Mouse (Mus musculus): Measurements from ENCODE around the gene Neo1. TPM values are rescaled to one million over a fixed set of nuclear protein-coding genes. Genes with fewer than 3 reads are reported as not detected.
A peak's percentile ranks its signal among the peaks of the same experiment; 100 is the strongest.

Gene Neo1
- 39.4 and 44.3 TPM in 2 replicates for polyA plus RNA-seq (2015; fragmentation: Nextera tagmentation; extraction: Ambion mirVana)

DNA sequence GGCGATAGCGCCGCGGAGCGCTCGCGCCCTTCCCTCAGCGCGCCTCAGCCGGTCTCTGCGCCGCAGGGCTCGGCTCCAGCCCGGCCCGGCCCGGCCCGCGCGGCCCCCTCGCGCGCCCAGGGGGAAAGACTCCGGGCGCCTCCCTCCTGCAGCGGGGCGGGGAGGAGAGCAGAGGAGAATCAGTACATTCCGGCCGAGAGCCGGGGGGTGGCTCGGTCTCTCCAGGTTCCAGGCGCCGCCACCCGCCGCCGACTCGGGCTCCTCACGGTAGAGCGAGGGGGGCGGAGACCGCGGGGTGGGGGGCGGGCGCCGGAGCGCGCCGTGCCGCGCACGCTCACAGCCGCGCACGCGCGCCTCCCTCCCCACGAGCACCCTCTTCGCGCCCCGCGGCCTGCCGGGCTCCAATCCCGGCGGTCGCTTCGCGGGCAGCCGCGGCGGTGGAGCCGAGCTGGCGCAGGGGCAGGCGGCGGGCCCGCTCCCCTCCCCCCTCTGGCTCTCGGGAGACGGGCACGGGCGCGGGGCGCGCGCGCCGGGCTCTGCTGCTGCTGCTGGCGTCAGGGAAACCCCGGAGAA, at the start of gene Neo1:
TSS of gene Neo1 (minus strand) at position 283 of the 573 bp plus-strand sequence.
- no peaks in the 10 kb centered on the region for H3K36me3 ChIP-seq
- peak; percentile 95 for ATAC-seq (ENCODE audit: low read depth)
- peak within 1 kb of the TSS; percentile 98 for H3K27ac ChIP-seq (replicated peaks)
- no peaks in the 10 kb centered on the region for H3K27me3 ChIP-seq
- peak within 1 kb of the TSS; percentile 76 for H3K4me2 ChIP-seq
- WGBS = under 1% methylated on average over 71 of the region's 86 CpGs
- peak within 1 kb of the TSS; percentile 91 for H3K4me3 ChIP-seq
- H3K9me3 ChIP-seq = no peaks in the 10 kb centered on the region
- peaks cover 38% of the 10 kb centered on the region for H3K4me1 ChIP-seq (replicated peaks)
- peak within 1 kb of the TSS; percentile 90 for H3K9ac ChIP-seq

DNA sequence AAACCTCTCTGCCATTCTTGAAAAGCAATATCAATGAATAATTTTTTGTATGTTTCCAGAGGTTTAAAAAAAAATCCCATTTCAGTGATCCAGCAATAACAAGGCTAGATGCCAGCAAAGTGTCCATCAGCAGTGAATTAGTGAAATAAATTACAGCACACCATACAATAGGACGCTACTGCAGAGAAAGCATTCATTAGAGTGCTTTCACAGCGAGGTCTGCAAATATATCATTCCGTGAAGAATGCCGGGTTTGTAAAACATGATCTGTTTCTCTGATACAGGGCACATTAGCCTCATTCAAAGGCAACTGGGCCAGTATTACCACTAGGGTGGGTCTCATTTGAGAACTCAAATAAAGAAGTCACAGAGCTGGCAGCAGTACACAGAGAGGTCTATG, 39.4 kb upstream of the Neo1 start:
- Histone ChIP-seq H3K27ac (replicated peaks) (no peak overlapping the region), H3K4me1 (replicated peaks) (peaks cover 33% of the 10 kb centered on the region), H3K27me3 (peaks cover 3% of the 10 kb centered on the region), H3K36me3 (no peaks in the 10 kb centered on the region), H3K4me2 (no peak overlapping the region), H3K9me3 (no peaks in the 10 kb centered on the region), H3K4me3 (no peak overlapping the region), H3K9ac (no peak overlapping the region)
- ATAC-seq (ENCODE audit: low read depth) = no peak
- 12% methylated on average over 4 of the region's 4 CpGs for WGBS

DNA sequence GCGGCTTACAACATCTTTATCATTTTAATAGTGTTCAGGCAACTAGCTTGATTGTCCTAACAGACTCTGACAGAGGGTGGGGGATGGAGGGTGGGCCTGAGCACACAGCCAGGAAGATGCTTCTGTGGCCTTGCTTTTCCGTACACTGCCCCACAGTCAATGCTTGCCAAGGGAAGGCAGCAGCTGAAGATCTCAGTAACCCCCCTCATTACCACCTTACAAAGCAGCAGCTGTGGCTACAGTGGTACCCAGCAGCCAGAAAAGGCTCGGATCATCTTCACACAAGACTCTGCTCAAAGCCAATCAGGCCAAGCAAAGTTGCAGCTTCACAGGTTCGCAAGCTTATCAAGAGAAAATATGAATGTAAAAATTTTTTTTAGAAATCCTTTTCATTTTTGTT, 37.6 kb upstream of the Neo1 start:
- no peak overlapping the region for H3K4me2 ChIP-seq
- ATAC-seq (ENCODE audit: low read depth) = no peak
- peaks cover 21% of the 10 kb centered on the region for H3K27me3 ChIP-seq
- no peaks in the 10 kb centered on the region for H3K9me3 ChIP-seq
- no peak overlapping the region for H3K4me3 ChIP-seq
- H3K36me3 ChIP-seq = no peaks in the 10 kb centered on the region
- no peak overlapping the region for H3K9ac ChIP-seq
- peaks cover 33% of the 10 kb centered on the region for H3K4me1 ChIP-seq (replicated peaks)
- WGBS = 67% methylated on average over 4 of the region's 4 CpGs
- no peak overlapping the region for H3K27ac ChIP-seq (replicated peaks)

DNA sequence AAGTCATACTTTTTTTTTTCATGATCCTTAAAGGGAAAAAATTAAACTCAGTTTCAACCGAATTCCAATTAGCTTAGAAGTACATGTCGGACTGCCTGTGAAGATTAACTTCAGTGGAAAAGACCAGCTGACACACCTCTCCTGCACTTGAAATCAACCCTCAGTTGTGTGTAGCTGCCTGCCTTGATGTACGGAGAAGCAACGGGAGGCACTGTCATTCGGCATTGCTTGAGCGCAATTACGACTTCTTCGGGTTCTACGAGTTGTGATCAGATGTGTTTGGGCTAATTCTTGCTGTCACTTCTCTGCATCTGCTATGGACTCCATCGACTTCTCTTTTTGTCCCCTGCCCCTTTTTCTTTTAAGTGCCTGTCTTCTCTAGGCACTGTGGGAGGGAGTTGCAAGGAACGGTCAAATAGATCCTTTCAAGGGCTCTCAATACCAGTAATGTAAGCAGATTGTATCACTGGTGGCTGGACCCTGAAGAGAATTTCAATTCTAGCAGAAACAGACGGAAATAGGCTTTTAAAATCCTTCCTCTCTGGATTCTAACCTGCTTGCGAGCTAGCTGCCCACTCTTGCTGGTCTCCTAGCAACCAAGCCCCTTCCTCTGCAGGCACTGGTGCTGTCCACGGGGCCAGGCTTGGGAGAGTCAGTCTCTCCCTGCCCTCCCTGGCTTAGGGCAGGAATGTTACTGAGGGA, 36.0 kb upstream of the Neo1 start:
- peak overlapping the region; percentile 10; the same call in 1 of the 2 replicates for H3K4me3 ChIP-seq
- H3K4me2 ChIP-seq = peak overlapping the region; percentile 51
- peaks cover 24% of the 10 kb centered on the region for H3K27me3 ChIP-seq
- H3K27ac ChIP-seq (replicated peaks) = peak overlapping the region; percentile 73
- no peaks in the 10 kb centered on the region for H3K9me3 ChIP-seq
- 10% methylated on average over 14 of the region's 14 CpGs for WGBS
- H3K4me1 ChIP-seq (replicated peaks) = peaks cover 33% of the 10 kb centered on the region
- no peaks in the 10 kb centered on the region for H3K36me3 ChIP-seq
- peak; percentile 87 for ATAC-seq (ENCODE audit: low read depth)
- H3K9ac ChIP-seq = peak overlapping the region; percentile 47; the same call in 1 of the 2 replicates

DNA sequence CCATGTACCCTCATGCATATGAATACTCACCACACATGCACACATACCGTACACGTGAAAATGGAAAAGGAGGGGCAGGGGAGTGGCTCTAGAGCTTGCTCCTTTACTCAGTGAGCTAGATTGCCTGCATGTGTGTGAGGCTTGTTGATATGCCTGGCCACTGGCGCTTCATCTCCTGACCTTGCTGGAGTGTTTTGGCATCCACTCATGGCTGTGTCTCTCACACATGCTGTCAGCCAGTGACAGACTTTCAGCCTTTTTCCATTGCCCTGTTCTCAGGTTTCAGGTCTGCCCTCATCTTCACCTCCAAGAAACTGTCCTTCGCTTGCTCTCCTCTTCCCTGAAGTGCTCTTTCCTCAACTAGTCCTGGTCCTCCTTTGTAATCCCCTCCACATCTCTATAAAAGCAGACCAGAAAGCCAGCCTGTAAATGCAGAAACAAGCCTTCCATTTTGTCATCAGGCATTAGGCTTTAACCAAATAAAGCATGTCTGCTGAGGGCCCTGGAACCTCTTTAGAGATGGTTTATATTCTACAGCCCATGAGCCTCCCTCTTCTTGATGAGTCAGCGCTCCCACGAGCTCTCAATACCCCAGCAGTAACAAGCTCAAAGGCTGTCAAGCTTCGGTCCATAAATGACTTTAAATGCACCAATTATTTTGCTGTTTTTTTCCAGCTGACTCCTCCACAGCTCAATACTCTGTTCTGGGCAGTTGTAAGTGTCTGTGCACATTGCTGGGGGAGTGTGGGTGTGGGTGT, 35.2 kb upstream of the Neo1 start:
- ATAC-seq (ENCODE audit: low read depth) = no peak
- Histone ChIP-seq H3K27me3 (peaks cover 24% of the 10 kb centered on the region), H3K9ac (no peak overlapping the region), H3K27ac (replicated peaks) (peak overlapping the region; percentile 46; the same call in 1 of the 2 replicates), H3K4me1 (replicated peaks) (peaks cover 39% of the 10 kb centered on the region), H3K4me2 (peak overlapping the region; percentile 51), H3K4me3 (no peak overlapping the region), H3K36me3 (no peaks in the 10 kb centered on the region), H3K9me3 (no peaks in the 10 kb centered on the region)
- WGBS = 54% methylated on average over 7 of the region's 7 CpGs

DNA sequence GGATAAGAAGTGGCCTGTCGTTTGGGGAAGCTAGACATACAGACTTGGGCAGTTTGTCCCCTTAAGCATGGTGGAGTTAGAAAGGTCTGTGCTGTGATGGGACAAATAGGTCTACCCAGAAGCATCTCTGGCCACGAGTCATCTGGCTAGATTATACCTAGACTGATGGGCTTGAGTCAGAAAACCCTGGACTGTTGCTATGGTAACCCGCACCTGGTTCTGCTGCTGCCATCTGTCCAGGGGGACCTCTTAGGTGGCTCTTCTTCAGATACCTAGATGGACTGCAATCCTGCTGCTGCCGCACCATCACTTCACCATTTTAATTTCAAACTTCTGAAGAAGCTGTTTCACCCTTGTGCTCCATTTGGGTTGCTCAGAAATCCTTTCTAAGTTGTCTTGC, 34.0 kb upstream of the Neo1 start:
- Histone ChIP-seq H3K4me3 (no peak overlapping the region), H3K27ac (replicated peaks) (no peak overlapping the region), H3K36me3 (no peaks in the 10 kb centered on the region), H3K9me3 (no peaks in the 10 kb centered on the region), H3K4me2 (no peak overlapping the region), H3K9ac (no peak overlapping the region), H3K4me1 (replicated peaks) (peaks cover 41% of the 10 kb centered on the region), H3K27me3 (peaks cover 24% of the 10 kb centered on the region)
- ATAC-seq (ENCODE audit: low read depth) = no peak
- 89% methylated on average over 4 of the region's 4 CpGs for WGBS

DNA sequence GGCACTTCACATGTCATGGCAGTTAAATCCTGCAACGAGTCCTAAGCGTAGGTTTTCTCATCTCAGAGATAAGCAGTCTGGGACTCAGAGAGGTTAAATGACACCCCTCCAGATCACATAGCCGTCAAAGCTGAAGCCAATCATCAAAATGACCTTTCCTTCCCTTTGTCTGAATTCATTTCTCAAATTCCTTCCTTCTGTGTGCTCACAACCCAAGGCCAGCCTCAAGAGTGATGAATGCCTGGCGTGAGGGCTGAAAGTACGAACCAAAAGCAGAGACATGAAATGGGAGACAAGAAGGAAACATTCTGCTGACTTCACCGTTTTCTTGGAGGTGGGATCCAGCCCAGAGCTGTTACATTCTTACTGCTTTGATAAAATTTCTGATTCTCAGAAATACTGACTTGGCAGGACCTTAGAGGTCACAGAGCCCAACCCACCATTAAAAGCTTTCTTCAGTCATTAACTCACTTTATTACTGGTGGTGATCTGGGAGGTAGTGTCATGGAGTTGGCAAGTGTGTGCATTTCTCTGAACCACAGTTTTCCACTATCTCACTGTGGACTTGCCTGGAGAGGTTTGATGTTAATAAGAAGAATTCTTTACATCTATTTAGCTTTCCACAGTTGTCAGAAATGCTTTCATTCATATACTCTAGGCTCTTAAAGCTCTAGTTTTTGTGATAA, 29.5 kb upstream of the Neo1 start:
- no peaks in the 10 kb centered on the region for H3K36me3 ChIP-seq
- no peak overlapping the region for H3K9ac ChIP-seq
- no peak overlapping the region for H3K4me2 ChIP-seq
- H3K9me3 ChIP-seq = no peaks in the 10 kb centered on the region
- H3K27ac ChIP-seq (replicated peaks) = no peak overlapping the region
- no peak overlapping the region for H3K4me3 ChIP-seq
- peaks cover 9% of the 10 kb centered on the region; the same call in 1 of the 2 replicates for H3K4me1 ChIP-seq (replicated peaks)
- H3K27me3 ChIP-seq = peaks cover 27% of the 10 kb centered on the region
- WGBS = 74% methylated on average over 6 of the region's 6 CpGs
- ATAC-seq (ENCODE audit: low read depth) = no peak

DNA sequence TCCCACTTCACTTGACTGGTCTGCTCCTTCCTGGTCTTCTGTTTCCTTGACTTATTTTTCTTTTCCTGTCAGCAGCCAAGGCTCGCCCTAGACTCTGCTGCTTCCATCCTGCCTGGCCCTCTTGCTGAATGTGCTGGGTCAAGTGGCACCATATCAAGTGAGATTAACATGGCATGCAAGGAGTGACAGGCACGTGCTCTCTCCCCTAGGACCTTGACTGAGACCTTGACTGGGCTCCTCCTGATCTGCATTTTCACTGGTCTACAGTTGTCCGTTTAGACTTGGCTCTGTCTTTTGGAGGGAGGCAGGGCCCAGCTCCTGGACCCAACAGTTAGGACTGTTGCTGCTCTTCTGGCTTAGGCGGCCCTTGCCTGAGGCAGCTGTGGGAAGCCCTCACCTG, 26.2 kb upstream of the Neo1 start:
- Histone ChIP-seq H3K4me1 (replicated peaks) (peaks cover 9% of the 10 kb centered on the region; the same call in 1 of the 2 replicates), H3K9me3 (no peaks in the 10 kb centered on the region), H3K27me3 (peaks cover 5% of the 10 kb centered on the region), H3K9ac (no peak overlapping the region), H3K27ac (replicated peaks) (no peak overlapping the region), H3K4me2 (no peak overlapping the region), H3K36me3 (no peaks in the 10 kb centered on the region), H3K4me3 (no peak overlapping the region)
- WGBS = 83% methylated on average over 4 of the region's 4 CpGs
- ATAC-seq (ENCODE audit: low read depth) = no peak

DNA sequence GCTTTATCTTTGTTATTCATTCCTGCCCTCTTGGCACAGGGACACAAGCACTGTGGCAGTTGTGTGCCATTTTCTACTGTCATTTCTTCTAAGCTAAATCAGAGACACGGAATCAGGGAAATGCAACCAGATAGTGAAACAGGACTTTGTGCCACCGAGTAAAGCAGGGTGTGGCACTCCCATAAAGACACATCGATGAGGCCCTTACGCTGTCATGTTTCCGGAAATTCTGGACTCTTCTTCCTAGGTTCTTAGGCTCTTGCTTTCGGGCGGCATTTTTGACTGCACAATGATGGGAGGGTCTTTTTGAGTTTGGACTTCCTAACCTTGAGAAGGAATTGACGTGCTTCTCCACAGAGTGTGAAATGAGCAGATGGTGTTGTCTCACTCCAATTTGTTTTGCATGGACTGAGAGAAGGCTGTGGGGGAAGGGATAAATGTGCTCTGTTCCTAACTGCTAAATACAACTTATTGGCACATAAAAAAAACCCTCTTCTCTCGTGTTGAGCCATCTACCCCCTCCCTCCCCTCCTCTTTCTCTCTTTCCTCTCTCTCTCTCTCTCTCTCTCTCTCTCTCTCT, 23.9 kb upstream of the Neo1 start:
- Histone ChIP-seq H3K4me1 (replicated peaks) (no peaks in the 10 kb centered on the region; the same call in 1 of the 2 replicates), H3K4me2 (no peak overlapping the region), H3K9ac (no peak overlapping the region), H3K36me3 (no peaks in the 10 kb centered on the region), H3K27me3 (peaks cover 5% of the 10 kb centered on the region; the same call in 1 of the 2 replicates), H3K27ac (replicated peaks) (no peak overlapping the region), H3K9me3 (no peaks in the 10 kb centered on the region), H3K4me3 (no peak overlapping the region)
- ATAC-seq (ENCODE audit: low read depth) = no peak
- WGBS = 76% methylated on average over 9 of the region's 9 CpGs

DNA sequence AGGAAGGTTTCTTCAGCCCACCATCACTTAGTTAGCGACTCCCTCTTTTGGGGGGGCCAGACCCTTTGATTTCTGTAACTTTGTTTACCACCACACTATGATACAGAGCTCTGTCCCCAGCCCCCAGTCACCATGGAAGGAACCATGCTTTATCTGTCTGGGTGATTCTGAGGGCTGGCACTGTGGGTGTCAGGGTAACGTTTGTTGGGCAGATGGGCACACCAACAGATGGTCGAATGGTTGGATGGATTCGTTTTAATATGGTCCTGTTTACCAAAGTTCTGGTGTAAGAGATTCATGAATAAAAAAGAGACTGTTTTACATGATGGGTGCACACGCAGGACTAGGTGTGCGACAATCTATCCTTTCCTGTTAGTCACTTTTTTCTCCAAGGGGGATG, 22.9 kb upstream of the Neo1 start:
- WGBS = 81% methylated on average over 6 of the region's 6 CpGs
- H3K27me3 ChIP-seq = no peaks in the 10 kb centered on the region; the same call in 1 of the 2 replicates

DNA sequence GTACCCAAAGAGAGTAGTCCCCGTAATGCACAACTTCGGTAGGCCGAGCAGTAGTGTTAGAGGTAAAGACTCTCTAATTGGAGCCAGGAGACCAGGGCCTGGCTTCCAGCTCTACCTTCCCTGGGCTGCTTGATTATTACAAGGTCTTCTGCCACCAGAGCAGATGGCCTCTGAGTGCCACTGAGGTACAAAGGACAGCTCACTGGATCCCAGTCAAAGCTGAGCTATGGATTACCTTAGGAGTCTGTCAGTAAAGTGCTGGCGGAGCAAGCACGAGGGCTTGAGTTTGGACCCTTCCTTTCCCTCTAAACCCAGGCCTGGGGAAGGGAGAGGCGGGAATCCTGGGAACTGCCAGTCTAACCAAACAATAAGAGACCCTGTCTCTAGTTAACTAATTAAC, 21.8 kb upstream of the Neo1 start:
- WGBS = 77% methylated on average over 6 of the region's 6 CpGs
- H3K9me3 ChIP-seq = no peaks in the 10 kb centered on the region
- no peak overlapping the region for H3K4me2 ChIP-seq
- no peaks in the 10 kb centered on the region; the same call in 1 of the 2 replicates for H3K27me3 ChIP-seq
- H3K4me3 ChIP-seq = no peak overlapping the region
- H3K27ac ChIP-seq (replicated peaks) = no peak overlapping the region
- H3K36me3 ChIP-seq = no peaks in the 10 kb centered on the region
- no peak for ATAC-seq (ENCODE audit: low read depth)
- H3K9ac ChIP-seq = no peak overlapping the region
- no peaks in the 10 kb centered on the region; the same call in 1 of the 2 replicates for H3K4me1 ChIP-seq (replicated peaks)

More for the DNA sequence above, 22.9 kb upstream of the Neo1 start:
- Histone ChIP-seq H3K27ac (replicated peaks) (no peak overlapping the region), H3K4me2 (no peak overlapping the region), H3K9ac (no peak overlapping the region), H3K4me1 (replicated peaks) (no peaks in the 10 kb centered on the region; the same call in 1 of the 2 replicates), H3K9me3 (no peaks in the 10 kb centered on the region), H3K4me3 (no peak overlapping the region), H3K36me3 (no peaks in the 10 kb centered on the region)
- no peak for ATAC-seq (ENCODE audit: low read depth)
